Mouse (Mus musculus) spleen, postnatal 36 days (tissue): ENCODE data around the gene Cntn2.
A peak's percentile ranks its signal among the peaks of the same experiment; 100 is the strongest.

ENCODE experiments used
- DNase-seq, 2 experiments: peaks; one replicate each; pipeline ENCODE4 v3.0.0; 2022; ENCODE audit warnings: low spot score in 2 of 2, mixed read lengths in 1 of 2

Gene Cntn2

DNA sequence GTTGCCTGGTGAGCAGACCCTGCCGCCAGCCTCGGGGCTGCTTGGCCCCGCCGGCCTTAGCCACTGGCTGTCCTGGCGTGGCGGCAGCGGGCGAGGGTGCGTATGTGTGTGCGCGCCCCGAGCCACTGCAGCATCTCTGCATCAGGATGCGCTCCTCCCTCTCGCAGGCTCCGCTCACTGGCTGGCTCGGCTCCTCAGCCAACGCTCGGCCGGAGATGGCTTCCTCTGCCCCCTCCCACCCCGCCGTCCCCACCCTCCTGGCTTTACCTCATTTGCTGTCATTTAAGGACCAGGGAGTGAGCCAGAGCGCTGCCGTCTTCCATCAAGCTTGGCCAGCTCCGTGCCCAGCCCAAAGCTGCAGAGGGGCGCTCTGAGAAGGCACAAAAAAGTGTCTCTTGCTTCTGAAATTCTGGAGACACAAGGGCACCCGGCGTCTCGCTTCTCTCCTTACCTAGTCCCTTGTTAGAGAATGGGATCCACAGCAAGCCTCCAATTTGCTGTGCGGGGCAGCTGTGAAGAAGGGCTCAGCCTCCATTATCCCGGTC lies at the start of gene Cntn2:
TSS of gene Cntn2 (minus strand) at position 495 of the 545 bp plus-strand sequence.
- peak in 1 of 2 experiments; percentile 20 for DNase-seq

DNA sequence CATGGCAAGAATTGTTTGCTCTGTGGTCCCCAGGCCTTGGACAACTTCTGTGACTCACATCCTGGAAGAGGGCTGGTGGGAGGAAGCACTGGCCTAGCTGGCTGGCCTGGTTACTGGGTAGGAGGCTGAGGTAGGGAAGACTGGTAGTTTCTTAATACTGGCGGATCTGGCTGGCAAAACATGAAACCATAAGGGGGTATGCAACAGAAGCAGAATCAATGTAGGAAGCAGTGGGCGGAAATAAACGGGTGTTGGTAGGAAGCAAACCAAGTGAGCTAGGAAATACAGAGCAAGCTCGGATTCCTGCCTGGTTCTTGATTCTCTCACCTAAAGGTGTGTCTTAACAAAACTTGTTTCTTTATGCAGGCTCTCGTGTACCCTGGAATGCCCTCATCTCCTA lies 49.1 kb upstream of the Cntn2 start:
- no peak for DNase-seq

DNA sequence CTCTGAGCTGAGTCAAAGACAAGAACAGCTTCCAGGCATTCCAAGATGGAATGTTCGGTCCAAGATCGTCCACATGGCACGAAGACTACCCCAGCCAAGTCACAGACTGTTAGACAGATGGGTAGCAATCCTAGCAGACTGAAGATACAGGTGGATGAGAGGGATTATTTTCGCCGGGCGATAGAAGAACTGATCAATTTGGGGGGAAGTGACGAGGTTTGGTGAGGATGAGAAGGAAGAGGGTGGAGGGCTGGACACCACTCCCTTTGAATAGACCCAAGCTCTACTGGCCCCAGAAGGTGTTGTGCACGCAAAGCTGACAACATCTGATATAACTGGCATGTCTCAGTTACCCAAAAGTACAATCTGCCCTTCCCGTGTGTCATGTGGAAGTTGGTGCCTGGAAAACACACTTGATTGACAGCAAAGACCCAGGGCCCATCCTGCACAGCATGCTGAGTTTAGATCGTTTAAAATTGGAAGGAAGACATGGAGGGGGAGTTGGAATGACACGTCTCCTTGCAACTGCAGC lies 48.4 kb upstream of the Cntn2 start:
- no peak for DNase-seq

DNA sequence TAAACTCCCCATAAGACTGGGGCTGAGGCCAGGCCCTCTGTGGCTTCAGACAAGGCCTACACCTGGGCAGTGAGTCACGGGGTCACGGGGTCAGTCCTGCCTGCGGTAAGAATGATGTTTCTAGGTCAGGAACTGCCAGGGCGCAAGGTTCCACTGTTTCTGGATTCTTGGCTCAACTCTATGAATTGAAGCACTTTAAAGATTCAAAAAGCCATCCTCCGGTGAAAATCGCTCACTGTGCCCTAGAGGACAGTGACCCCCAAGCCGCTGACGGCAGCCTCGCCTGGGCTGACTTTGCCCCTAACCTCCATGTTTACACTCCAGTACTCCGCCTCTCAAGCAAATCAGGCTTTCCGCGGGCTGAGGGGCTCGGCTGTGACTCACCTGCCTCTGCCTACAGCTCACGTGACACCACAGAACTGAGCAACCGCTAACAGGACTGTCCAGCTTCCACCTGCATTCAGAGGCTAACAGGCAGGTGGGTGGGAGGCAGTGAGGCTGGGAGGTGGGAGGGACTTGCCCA lies 43.7 kb upstream of the Cntn2 start:
- DNase-seq, result no peak

DNA sequence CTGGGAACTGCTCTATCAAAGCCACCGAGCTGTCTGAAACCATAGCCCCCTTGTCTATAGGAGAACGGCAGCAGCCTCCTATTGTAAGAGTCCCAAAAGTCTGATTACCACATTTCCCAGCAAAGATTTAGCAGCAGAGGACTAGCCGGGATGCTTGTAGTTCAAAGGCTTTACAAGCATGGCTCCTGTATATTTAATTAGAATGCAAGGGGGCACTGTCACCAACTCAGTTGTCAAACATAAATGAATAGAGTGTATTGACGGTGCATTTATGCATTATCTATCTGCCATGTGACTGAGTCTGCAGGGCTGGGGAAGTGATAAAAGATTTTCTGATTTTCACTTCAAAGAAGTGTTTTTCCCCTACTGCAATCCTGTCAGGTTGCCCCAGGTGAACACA lies 42.3 kb upstream of the Cntn2 start:
- DNase-seq, result no peak

DNA sequence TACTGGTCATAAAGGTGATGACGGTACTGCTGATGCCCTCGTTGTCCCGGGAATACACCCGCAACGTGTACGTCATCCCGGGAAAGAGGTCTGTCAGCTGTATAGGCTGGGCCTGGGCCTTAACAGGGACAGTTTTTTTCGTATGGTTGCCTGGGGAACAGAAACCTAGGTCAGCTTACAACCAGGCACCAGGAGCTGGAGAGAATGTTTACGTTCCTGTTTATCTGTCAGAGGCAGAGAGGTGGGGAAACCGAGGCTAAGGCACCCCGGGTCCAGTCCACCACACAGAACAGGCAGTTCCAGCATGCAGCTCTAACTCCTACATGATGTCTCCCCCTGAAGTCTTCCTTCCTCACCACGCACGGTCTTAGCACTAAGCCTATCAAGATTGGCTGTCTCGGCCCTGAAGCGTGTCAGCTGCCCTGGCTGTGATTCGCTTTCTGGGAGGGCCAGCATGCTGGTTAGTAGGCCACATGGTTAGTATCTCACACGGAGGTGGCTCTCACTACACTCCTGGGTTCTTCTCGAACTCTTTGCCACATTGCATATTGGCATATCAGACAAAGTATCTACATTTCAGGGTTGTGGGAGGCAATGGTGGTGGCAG lies 40.0 kb upstream of the Cntn2 start:
- no peak for DNase-seq

DNA sequence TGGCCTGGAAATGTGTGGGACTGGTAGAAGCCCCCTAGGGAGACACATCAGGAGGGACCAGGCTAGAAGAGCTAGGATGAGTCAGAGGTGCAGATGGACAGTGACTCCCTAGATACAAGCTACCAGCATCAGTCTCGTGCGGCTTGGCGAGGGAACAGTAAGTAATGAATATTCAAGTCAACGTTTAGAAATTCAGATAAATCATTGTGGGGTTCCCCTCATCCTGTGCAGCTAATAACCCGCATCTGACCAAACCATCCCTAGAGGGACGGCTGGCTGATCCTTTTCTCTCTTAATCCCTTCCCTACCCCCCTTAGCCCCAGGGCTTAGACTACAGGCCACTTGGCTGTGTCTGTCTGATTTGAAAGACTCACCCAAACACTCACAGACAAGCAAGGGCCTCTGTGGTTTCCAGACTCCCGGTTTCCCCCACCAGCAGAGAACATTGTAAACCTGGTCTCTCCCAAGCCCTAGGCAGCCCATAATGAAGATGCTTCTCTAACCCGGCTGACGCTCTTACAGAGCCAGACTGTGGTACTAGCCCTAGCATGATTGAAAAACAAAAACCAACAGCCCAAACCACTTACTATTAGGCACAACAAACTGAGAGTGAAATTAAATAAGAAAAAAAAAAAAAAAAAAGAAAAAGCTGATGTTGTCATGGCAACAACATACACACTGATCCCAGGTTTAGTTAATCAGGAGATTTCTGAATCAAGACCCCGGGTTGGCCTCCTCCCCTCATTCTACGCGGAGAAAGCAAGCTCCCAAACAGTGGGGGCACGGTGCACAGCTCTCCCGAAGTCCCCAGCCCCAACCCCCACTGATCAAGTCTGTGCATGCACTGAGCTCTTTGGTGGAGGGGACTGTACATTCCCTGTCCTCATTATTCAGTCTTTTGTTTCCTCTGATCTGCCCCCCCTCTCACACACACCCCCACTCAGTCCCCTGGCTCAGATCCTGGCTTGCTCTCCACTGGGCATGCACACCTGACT lies 39.1 kb upstream of the Cntn2 start:
- DNase-seq, result no peak

DNA sequence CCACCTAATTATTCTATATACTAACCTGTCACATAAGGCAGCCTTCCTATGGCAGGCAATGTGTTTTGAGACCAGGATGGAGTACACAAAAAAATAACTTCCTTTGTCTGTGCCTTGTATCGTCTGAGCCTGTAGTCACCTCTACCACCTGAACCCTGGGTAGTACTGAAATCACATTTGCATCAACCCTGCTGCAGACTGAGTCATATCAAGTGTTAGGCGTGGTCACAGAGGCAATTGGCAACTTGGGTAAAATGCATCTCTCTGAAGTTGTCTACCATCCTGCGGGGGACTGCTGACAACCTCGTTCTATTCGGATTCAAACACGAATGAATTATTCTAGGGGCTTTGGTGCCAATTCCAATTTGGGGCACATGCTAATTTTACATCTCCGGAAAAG lies 37.0 kb upstream of the Cntn2 start:
- DNase-seq, result no peak

DNA sequence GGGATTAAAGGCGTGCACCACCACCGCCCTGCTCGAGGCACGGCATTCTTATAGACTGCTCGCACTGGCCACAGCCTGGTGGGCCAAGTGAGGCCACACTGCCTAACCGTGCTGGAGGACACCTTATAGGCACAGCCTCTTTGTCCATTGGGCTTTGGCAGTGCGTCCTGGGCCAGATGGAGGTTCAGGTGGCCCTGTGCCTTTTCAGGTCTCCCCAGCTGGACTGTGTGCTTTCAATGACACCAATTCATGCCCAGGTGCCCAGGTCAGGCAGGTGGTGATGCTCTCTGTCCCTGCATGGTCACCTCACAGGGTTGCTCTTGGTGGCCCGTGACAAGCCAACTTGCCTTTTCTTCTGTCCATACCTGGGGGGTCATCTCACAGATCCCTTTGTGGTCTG lies 33.8 kb upstream of the Cntn2 start:
- no peak for DNase-seq

DNA sequence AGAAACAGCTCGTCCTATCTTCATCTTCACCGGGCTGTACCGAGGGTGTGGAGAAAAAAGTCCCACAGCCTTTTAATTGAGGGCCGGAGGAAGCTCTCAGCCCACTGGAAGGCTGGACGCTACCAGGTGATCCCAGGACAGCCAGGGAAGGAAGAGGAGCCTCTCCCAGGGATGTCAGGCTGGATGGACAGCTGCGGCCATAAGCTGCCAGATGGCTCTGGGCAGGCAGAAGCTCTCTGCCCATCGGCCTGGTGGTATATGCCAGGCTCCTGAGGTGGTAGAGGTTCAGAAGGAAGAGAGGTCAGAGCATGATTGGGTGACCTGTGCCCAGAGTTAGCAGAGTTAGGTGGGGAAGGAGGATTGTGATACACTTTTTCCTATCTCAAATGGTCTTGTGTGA lies 29.8 kb upstream of the Cntn2 start:
- no peak for DNase-seq

DNA sequence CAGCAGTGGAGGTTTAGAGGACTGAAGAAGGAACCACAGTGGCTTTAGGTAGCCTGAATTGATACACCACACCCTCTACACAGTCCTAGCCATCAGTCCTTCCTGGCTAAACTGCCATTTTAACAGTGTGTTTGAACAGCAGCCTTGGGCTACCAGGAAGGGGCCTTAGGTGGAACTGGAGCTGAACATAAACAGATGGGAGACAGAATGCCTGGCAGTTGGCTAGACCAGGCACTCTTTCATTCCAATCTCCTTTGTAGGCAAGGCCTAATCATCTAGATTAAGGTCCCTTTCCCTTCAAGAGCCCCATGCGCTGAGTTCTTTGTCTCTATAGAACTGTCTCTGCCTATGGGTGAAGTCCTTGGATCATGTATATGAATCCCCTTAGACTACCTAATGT lies 28.6 kb upstream of the Cntn2 start:
- DNase-seq, result no peak

DNA sequence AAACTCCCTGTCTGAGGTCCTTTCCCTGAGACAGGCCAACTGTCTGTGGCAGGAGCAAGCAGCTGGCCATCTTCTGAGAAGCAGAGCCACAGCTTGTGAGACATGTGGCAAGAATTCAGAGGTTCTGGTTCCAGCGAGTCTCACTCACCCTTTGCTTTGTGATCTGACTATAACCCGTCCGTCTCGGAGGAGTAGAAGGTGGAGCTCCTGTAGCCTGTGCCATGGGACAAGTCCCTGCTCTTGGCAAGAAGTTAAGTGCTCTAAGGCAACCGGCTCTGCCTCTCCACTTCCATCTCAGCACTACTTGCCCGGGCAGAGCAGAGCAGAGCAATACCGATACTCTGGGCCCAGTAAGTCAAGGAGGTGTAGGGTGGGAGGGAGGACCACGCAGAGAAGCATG lies 27.9 kb upstream of the Cntn2 start:
- no peak for DNase-seq

DNA sequence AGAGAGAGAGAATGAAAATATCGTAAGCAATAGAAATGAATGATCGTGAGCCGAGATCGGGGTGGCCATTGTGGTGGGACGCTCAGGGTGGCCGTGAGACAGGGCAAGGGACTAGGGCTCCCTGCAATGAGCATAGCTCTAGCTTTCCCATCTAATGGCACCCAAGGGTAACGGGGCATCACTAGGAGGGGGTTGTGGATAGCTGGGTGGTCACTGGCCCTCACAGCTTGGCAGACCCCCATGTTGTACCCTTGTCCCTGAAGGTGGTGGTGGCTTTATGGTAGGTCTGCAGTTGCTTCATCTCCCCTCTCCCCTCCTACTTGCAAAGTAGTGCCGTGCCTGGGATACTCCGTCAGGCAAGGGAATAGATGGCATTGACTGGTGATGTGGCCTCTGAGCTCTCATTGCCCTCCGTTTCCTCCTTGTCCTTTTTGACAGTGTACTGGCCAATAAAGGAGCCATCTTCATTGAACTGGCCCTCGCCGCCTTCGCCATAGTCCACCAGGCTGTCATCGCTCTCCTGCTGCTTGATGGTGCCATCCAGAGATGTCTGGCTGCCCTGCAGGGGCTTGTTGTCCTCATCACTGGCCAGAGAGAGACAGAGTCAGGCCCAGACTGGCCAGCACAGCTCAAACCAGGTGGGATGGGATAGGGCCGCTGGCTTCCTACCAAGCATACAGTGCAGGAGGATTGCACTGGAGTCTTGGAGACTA lies 27.2 kb upstream of the Cntn2 start:
- DNase-seq, result no peak

DNA sequence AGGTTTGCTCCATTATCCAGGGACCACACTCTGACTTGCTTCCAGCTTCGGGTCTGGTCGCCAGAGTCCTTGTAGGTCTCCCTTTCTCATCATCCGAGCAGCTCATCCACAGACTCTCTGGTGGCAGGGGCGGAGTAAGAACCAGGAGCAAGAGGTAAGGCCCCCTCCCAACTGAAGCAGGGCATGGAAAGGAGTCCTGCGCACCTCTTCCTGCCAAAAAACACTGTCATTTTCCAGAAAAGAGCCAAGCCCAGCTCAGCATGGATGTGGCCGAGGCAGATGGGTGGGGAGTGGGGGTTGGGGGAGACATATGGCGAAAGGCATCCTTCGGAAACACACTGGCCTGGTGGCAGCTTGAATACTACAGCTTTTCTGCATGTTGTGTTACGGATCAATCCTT lies 26.5 kb upstream of the Cntn2 start:
- no peak for DNase-seq

DNA sequence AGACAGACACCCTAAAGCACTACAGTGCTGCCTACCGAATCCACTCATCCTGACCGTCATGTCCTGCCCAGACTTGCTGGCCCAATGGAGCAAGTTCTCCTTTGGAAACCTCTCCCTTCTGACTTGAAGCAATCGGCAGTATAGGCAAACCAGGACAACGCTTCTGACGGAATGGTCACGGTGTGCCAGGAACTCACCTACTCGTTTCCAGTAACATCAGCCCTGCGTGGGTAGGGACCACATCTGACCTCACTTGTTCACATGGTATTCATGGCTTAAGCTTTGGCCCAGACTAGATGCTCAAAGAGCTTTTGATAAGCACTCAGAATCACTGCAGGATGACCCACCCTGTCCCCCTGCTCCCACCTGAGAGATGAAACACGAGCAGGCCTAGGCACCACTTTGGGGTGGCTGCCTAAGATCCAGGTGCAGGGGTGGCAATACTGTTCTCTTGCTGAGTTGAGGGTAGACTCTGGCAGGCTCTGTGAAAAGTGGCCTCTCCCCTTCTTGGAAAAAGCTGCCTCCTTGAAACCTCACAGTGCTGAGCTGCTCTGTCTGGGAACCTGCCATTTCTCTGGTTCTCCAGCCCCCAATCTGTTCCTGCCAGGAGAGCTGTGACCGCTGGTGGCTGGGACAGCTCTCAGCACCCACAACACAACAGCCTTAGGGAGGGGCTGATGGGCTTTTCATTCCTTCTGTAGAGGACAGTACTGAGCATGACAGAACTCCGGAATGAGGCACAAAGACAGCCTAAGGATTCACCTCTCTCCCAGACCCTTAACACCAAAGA lies 24.5 kb upstream of the Cntn2 start:
- DNase-seq, result no peak

DNA sequence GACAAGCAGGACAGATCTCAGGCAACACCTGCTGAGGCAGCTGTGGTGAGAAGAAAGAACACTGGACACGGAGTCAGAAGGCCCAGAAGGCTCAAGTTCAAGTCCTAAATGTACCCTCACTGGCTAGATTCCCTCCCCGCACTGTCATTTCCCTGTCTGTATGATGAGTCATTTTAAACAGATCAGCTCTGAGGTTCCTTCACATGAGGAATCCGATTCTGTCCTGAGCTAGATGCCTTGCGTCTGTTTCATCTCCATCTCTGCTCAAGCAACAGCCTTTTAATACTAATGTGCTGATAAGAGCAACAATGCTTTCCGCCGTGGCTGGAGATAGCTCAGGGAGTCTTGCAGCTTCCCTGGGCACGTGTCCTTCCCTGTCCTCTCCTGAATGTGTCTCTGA lies 22.7 kb upstream of the Cntn2 start:
- no peak for DNase-seq

DNA sequence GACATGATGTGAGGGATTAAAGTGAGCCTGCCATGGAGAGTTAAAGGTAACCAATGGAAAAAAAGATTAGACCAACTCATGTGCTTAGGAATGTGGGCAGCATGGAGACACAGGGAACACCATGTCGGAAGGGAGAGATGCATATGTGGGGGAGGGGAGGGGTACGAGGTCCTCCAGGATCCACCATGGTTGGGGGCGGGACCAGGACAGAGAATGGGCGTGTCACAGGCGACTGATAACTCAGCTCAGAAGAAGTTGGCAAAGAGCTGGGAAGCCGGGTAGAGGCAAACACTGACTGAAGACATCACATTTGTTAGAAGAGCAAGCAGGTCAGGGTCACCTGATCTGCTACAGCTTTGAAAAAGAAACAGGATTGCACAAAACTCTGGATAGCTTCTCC lies 21.9 kb upstream of the Cntn2 start:
- no peak for DNase-seq

DNA sequence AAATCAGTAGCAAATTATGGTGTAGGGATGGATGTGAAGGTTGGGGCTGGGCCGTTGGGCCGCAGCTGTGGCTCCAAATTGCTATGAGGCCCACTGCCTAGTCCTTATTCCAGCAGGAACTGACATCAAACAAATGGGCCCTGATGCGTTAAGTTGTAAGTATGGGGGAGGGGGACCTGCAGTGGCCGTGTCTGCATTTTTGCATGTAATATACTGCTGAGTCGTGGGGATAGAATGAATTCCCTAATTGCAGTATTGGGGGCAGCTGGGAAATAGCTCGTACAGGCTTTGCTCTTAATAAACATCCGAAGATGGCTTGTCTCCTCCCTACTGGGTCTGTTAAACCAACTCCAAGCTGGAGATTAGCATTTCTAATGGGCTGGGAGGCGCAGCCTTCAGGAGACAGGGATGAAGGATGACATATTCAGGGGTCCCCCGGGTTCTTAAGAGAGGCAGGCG lies 19.3 kb upstream of the Cntn2 start:
- DNase-seq, result no peak

DNA sequence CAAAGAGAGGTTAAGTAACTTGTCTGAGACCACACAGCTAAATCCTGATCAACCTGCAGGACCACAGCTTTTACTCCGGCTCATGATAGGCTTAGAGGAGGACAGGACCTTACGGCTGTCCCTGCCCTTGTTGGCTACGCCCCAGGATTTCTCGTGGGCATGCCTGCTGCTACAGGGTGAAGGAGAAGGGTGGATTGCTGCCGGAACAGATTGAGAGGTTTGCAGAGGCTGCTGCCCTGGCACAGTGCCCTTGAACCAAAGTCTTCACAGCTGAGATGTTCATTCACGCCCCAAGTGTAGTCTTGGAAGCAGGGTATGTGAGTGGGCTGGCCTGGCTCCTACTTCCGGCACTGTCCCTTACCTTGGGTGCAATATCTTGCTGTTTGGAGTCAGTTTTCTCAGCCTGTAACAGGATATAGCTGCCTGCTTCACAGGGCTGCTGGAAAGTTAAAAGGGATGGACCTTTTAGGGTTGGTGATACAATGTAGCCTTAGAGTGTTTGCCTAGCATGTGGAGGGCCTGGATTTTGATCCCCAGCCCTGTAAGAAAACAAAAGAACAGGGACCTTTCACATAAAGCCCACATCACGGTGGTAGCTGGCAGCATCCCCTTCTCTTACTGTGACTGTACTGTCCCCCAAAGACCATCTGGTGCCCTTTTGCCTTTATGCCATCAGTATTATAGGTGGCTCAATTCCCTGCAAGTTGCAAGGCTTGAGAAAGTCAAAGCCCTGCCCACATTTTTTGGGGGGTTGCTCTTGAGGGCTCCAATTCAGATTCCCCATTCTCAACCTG lies 18.0 kb upstream of the Cntn2 start:
- DNase-seq, result no peak

DNA sequence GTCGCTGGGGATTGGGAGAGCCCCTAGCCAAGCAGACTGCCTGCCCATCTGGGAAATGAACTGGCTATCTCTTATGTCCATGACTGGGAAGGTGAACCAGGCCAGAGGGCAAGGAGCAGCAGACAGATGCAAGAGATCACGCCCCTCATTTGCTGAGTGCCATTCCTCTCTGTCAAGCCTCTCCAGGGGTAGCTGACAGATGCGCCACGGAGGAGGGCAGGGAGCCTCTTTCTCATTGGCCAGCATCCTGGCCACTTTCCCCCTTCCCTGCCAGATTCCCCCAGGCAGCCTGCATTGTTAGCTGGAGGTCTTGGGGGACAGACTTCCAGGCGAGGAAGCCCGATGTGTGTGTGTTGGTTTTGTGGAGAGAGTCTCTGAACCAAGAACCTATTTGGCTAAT lies 16.0 kb upstream of the Cntn2 start:
- DNase-seq, result no peak
